Mouse (Mus musculus): ENCODE results near the gene Cmip.

The Cmip gene

GRCm38 (mm10) chr8:117322715-117323310 is 65.9 kb downstream of the Cmip start:
- no peak for DNase-seq (ENCODE audit: low read depth, low spot score)

GRCm38 (mm10) chr8:117324821-117325220 is 68.0 kb downstream of the Cmip start:
- no peak for DNase-seq (ENCODE audit: low read depth, low spot score)

- no peak for DNase-seq (ENCODE audit: low read depth, low spot score)
These were observed 69.9 kb downstream of the Cmip start for GRCm38 (mm10) chr8:117326735-117327134.

GRCm38 (mm10) chr8:117327385-117327837 is 70.5 kb downstream of the Cmip start:
- no peak for DNase-seq (ENCODE audit: low read depth, low spot score)

GRCm38 (mm10) chr8:117328758-117329157 is 71.9 kb downstream of the Cmip start:
- no peak for DNase-seq (ENCODE audit: low read depth, low spot score)

GRCm38 (mm10) chr8:117329167-117329566 is 72.3 kb downstream of the Cmip start:
- no peak for DNase-seq (ENCODE audit: low read depth, low spot score)

- DNase-seq (ENCODE audit: low read depth, low spot score): no peak
These were observed 73.0 kb downstream of the Cmip start for GRCm38 (mm10) chr8:117329903-117330302.

- DNase-seq (ENCODE audit: low read depth, low spot score): no peak
These were observed 75.6 kb downstream of the Cmip start for GRCm38 (mm10) chr8:117332229-117333010.

- DNase-seq (ENCODE audit: low read depth, low spot score): no peak
These were observed 76.8 kb downstream of the Cmip start for GRCm38 (mm10) chr8:117333619-117334018.

- DNase-seq (ENCODE audit: low read depth, low spot score): no peak
These were observed 77.3 kb downstream of the Cmip start for GRCm38 (mm10) chr8:117334058-117334747.

GRCm38 (mm10) chr8:117334748-117335393 is 78.0 kb downstream of the Cmip start:
- DNase-seq (ENCODE audit: low read depth, low spot score): no peak

- no peak for DNase-seq (ENCODE audit: low read depth, low spot score)
These were observed 78.6 kb downstream of the Cmip start for GRCm38 (mm10) chr8:117335423-117335822.

- no peak for DNase-seq (ENCODE audit: low read depth, low spot score)
These were observed 80.3 kb downstream of the Cmip start for GRCm38 (mm10) chr8:117337188-117337587.

- no peak for DNase-seq (ENCODE audit: low read depth, low spot score)
These were observed 81.8 kb downstream of the Cmip start for GRCm38 (mm10) chr8:117338678-117339077.

GRCm38 (mm10) chr8:117339296-117339957 is 82.6 kb downstream of the Cmip start:
- no peak for DNase-seq (ENCODE audit: low read depth, low spot score)

- no peak for DNase-seq (ENCODE audit: low read depth, low spot score)
These were observed 83.2 kb downstream of the Cmip start for GRCm38 (mm10) chr8:117339958-117340651.

GRCm38 (mm10) chr8:117340800-117341199 is 83.9 kb downstream of the Cmip start:
- DNase-seq (ENCODE audit: low read depth, low spot score): no peak

GRCm38 (mm10) chr8:117342735-117343385 is 86.0 kb downstream of the Cmip start:
- no peak for DNase-seq (ENCODE audit: low read depth, low spot score)

- DNase-seq (ENCODE audit: low read depth, low spot score): no peak
These were observed 86.6 kb downstream of the Cmip start for GRCm38 (mm10) chr8:117343484-117343883.

GRCm38 (mm10) chr8:117344899-117345298 is 88.0 kb downstream of the Cmip start:
- no peak for DNase-seq (ENCODE audit: low read depth, low spot score)
